Mouse (Mus musculus) heart, adult 2 months (tissue): ENCODE measurements around the gene Chaf1b.

ENCODE experiments used
- CTCF ChIP-seq: fragments of 200-600 bp; IDR thresholded peaks from 2 replicates; pipeline ENCODE4 v1.8.1; 2022; ENCODE audit warnings: antibody characterized with exemption, mild to moderate bottlenecking, moderate library complexity
- POLR2A ChIP-seq: fragments of 200-500 bp; IDR thresholded peaks from 2 replicates; pipeline ENCODE4 v1.6.1; 2011; ENCODE audit warnings: mild to moderate bottlenecking, low read depth, low read length, control low read depth; ENCODE audit not compliant: insufficient read depth

DNA sequence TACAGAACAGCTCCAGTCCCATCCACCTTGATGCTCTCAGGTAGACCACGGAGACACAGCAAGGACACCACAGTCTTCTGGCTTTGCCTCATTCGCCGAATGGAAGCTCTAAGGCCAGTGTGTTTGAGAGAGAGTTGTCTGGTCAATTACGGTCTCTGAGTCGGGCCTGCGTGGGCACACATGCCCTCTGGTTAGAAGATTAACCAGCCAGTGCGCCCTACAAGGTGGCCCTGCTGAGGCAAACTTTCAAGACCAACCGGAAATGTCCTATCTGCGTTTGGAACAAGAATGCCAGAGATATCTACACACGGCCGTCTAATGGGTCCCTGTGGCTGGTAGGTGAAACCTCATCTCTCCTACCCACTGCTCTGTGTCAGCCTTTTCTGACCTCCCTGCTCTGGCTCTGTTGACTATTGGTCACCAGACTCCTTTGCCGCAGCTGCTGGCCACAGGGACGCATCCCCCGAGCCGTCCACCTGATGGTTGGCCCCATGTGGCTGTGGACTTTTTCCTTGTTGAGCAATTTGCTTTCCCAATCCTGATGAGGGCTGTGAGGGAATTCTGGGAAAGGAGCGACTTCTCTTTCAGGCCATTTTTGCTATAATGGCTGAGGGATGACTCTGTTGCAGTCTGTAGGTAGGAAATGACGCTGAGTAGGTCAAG is 45.8 kb downstream of the Chaf1b start:
- no peak for TF ChIP-seq CTCF
- TF ChIP-seq POLR2A, result no peak
